Mouse (Mus musculus) neural tube, embryonic 14.5 days (tissue): ENCODE data around the gene Nek6. TPM values are rescaled to one million over a fixed set of nuclear protein-coding genes. Genes with fewer than 3 reads are reported as not detected.
A peak's percentile ranks its signal among the peaks of the same experiment; 100 is the strongest.

Experiments
- ATAC-seq: fragments of 200-750 bp; cut with Nextera tagmentation; 2 replicates; pipeline ENCODE4 v1.8.0; 2017; ENCODE audit warnings: low read depth, mild to moderate bottlenecking, moderate TSS enrichment, moderate library complexity
- H3K27ac ChIP-seq: fragments of 300-500 bp; sonication (generic); 2 replicates; pipeline ENCODE4 v1.5.1; 2014; ENCODE audit warnings: low read depth, mild to moderate bottlenecking, control low read depth, low read length, moderate library complexity, mixed read lengths
- H3K27me3 ChIP-seq: fragments of 300-500 bp; sonication (generic); 2 replicates; pipeline ENCODE4 v1.6.1; 2014; ENCODE audit warnings: low read length; ENCODE audit not compliant: control insufficient read depth, insufficient read depth
- H3K36me3 ChIP-seq: fragments of 300-500 bp; sonication (generic); 2 replicates; pipeline ENCODE4 v1.6.1; 2014; ENCODE audit warnings: low read length, mixed read lengths; ENCODE audit not compliant: control insufficient read depth, insufficient read depth
- H3K4me1 ChIP-seq: fragments of 300-500 bp; sonication (generic); 2 replicates; pipeline ENCODE4 v1.6.1; 2014; ENCODE audit warnings: low read length; ENCODE audit not compliant: control insufficient read depth, insufficient read depth
- H3K4me2 ChIP-seq: fragments of 300-500 bp; sonication (generic); 2 replicates; pipeline ENCODE4 v1.6.1; 2014; ENCODE audit warnings: mild to moderate bottlenecking, low read depth, low read length, control low read depth
- H3K4me3 ChIP-seq: fragments of 300-500 bp; sonication (generic); 2 replicates; pipeline ENCODE4 v1.5.1; 2014; ENCODE audit warnings: low read depth, low read length, control low read depth, mixed read lengths
- H3K9ac ChIP-seq: fragments of 300-500 bp; sonication (generic); replicated peaks from 2 replicates; pipeline ENCODE4 v1.6.1; 2014; ENCODE audit warnings: low read depth, mild to moderate bottlenecking, control low read depth, low read length, mixed read lengths
- H3K9me3 ChIP-seq: fragments of 300-500 bp; sonication (generic); 2 replicates; pipeline ENCODE4 v1.6.1; 2016; ENCODE audit warnings: low read length; ENCODE audit not compliant: control insufficient read depth
- WGBS: fragments of 180-500 bp; shearing (Covaris S2); extraction: QIAGEN DNeasy Blood & Tissue Kit; methylation state at CpG from one replicate; pipeline ENCODE4 v1.1.7; 2014; 5-methylcytosine and 5-hydroxymethylcytosine counted together
- polyA plus RNA-seq: library from polyadenylated mRNA; unstranded; fragments of >200 nt; fragmentation: Nextera tagmentation; extraction: Ambion mirVana; gene quantifications from 2 replicates; pipeline ENCODE4 v1.2.1, GENCODE M21; 2014

Nek6 gene
- polyA plus RNA-seq, 1 experiment from 2014 or later = 46.4 TPM

- Histone ChIP-seq H3K4me2 (no peak overlapping the region), H3K4me1 (peaks cover 8% of the 10 kb centered on the region; the same call in 1 of the 2 replicates), H3K27ac (no peak overlapping the region), H3K27me3 (no peaks in the 10 kb centered on the region), H3K4me3 (no peak overlapping the region), H3K9ac (no peak overlapping the region), H3K36me3 (no peaks in the 10 kb centered on the region), H3K9me3 (no peaks in the 10 kb centered on the region)
- peak; percentile 22; the same call in 1 of the 2 replicates for ATAC-seq
- 40% methylated on average over 6 of the region's 6 CpGs for WGBS
Observed at GRCm38 (mm10) chr2:38530955-38531381, 19.5 kb downstream of the Nek6 start.

DNA sequence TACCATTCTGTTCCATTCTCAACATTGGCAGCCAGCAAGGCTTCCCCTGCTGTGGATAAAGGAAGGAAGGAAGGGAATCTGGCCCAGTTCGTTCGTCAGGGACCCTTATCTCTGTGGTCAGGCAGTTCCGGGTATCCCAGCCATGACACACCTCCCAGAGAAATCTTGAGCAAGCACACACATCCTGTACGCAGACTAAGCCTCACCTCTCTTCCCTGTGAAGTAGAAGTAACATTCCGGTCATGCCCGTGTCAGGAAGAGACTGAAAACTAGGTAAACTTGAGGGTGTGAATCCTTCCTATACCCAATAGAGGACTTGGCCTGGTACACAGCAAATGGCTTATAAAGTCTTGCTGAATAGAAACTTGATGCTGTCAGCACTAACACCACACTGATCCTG, 21.9 kb downstream of the Nek6 start:
- H3K4me1 ChIP-seq = peaks cover 23% of the 10 kb centered on the region
- 78% methylated on average over 6 of the region's 6 CpGs for WGBS
- ATAC-seq = no peak

GRCm38 (mm10) chr2:38533767-38534166, 22.3 kb downstream of the Nek6 start:
- H3K9me3 ChIP-seq = no peaks in the 10 kb centered on the region
- H3K4me1 ChIP-seq = peaks cover 27% of the 10 kb centered on the region
- H3K4me3 ChIP-seq = no peak overlapping the region
- H3K4me2 ChIP-seq = no peak overlapping the region
- ATAC-seq = no peak
- H3K27me3 ChIP-seq = no peaks in the 10 kb centered on the region
- no peak overlapping the region for H3K9ac ChIP-seq
- H3K27ac ChIP-seq = no peak overlapping the region
- H3K36me3 ChIP-seq = no peaks in the 10 kb centered on the region
- 75% methylated on average over 6 of the region's 6 CpGs for WGBS

More for the DNA sequence above, 21.9 kb downstream of the Nek6 start:
- Histone ChIP-seq H3K27ac (no peak overlapping the region), H3K4me2 (no peak overlapping the region), H3K9me3 (no peaks in the 10 kb centered on the region), H3K36me3 (no peaks in the 10 kb centered on the region), H3K4me3 (no peak overlapping the region), H3K27me3 (no peaks in the 10 kb centered on the region), H3K9ac (no peak overlapping the region)

DNA sequence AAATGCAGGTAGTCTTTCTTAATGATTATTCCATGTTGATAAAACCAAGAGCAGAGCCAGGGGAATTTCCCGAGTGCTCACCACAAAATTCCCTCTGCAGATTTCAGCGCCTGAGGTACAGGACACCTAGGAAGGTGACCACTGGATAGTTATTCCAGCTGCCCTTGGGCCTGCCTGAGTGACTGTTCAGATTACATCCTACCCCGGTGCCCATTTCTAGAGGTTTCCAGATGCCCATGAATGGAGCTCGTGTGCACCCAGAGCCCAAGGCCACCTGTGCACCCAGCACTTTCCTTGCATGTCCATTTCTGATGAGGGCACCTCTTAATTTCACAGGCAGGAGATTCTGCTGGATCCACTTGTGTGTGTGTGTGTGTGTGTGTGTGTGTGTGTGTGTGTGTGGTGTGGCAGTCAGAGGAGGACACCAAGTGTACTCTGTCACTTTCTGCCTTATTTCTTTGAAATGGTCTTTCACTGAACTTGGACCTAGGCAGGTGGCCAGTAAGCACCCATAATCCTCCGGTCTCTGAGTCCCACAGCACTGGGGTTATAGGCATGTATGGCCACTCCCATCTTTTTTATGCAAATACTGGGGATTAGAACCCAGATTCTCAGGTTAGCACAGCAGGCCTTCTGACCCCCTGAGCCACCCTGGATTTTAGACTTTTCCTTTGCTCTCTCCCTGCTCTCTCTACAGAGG, 22.9 kb downstream of the Nek6 start:
- H3K9ac ChIP-seq = no peak overlapping the region
- 88% methylated on average over 5 of the region's 5 CpGs for WGBS
- no peak overlapping the region for H3K4me3 ChIP-seq
- H3K36me3 ChIP-seq = no peaks in the 10 kb centered on the region
- H3K27me3 ChIP-seq = no peaks in the 10 kb centered on the region
- peaks cover 29% of the 10 kb centered on the region for H3K4me1 ChIP-seq
- H3K9me3 ChIP-seq = no peaks in the 10 kb centered on the region
- H3K4me2 ChIP-seq = no peak overlapping the region
- no peak overlapping the region for H3K27ac ChIP-seq
- no peak for ATAC-seq

- 44% methylated on average over 8 of the region's 8 CpGs for WGBS
- no peak overlapping the region for H3K4me2 ChIP-seq
- H3K27ac ChIP-seq = no peak overlapping the region
- no peak for ATAC-seq
- H3K27me3 ChIP-seq = no peaks in the 10 kb centered on the region
- no peak overlapping the region for H3K4me3 ChIP-seq
- H3K9ac ChIP-seq = no peak overlapping the region
- H3K36me3 ChIP-seq = no peaks in the 10 kb centered on the region
- H3K9me3 ChIP-seq = no peaks in the 10 kb centered on the region
- H3K4me1 ChIP-seq = peaks cover 35% of the 10 kb centered on the region
Observed at GRCm38 (mm10) chr2:38535051-38535450, 23.6 kb downstream of the Nek6 start.

DNA sequence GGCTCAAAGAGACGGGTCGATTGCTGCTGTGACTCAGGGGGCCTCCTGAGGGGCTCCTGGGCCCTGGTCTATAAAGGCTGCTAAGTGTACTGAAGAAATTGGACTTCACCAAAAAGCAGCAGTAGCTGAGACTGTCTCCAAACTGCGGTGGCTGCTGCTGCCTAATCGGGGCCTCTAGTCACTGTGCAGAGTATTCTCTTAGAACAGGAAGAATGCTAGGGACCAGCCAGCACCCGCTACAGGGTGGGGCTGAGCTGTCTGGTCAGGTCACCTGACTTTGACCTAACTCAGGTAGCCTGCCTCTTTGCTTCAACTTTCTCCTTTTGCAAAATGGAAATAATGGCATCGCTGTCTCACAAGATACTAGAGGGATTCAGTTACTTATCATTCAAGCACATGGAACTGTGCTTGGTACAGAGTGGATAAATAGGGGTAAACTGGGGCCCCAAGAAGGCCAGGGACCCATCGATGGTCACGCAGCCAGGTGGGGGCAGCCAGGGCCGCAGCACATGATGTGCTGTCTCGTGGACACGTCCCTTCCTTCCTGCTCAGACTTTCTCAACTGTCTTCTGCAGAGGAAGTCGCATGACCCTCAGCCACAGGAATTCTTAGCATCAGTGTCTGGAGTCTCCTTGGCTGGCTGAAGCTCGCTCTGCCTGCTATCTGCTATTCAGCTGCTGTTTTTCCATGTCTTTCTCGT, 24.2 kb downstream of the Nek6 start:
- no peak overlapping the region for H3K9ac ChIP-seq
- H3K36me3 ChIP-seq = no peaks in the 10 kb centered on the region
- no peaks in the 10 kb centered on the region for H3K27me3 ChIP-seq
- no peak overlapping the region for H3K4me3 ChIP-seq
- H3K4me1 ChIP-seq = peaks cover 36% of the 10 kb centered on the region
- 61% methylated on average over 14 of the region's 14 CpGs for WGBS
- no peak for ATAC-seq
- 0 out of 2 replicates have a peak overlapping the region, but pooled peaks have one; percentile 22 for H3K27ac ChIP-seq
- H3K9me3 ChIP-seq = no peaks in the 10 kb centered on the region
- no peak overlapping the region for H3K4me2 ChIP-seq

GRCm38 (mm10) chr2:38536331-38536731, 24.9 kb downstream of the Nek6 start:
- H3K36me3 ChIP-seq = no peaks in the 10 kb centered on the region
- no peaks in the 10 kb centered on the region for H3K9me3 ChIP-seq
- H3K9ac ChIP-seq = no peak overlapping the region
- 58% methylated on average over 8 of the region's 8 CpGs for WGBS
- ATAC-seq = no peak
- no peak overlapping the region for H3K4me3 ChIP-seq
- no peak overlapping the region for H3K4me2 ChIP-seq
- no peak overlapping the region for H3K27ac ChIP-seq
- H3K27me3 ChIP-seq = no peaks in the 10 kb centered on the region
- H3K4me1 ChIP-seq = peaks cover 33% of the 10 kb centered on the region

- Histone ChIP-seq H3K9ac (no peak overlapping the region), H3K27me3 (no peaks in the 10 kb centered on the region), H3K4me2 (no peak overlapping the region), H3K4me3 (no peak overlapping the region), H3K9me3 (no peaks in the 10 kb centered on the region), H3K27ac (no peak overlapping the region), H3K36me3 (no peaks in the 10 kb centered on the region), H3K4me1 (peaks cover 28% of the 10 kb centered on the region)
- ATAC-seq = peak; percentile 36; the same call in 1 of the 2 replicates
- WGBS = 56% methylated on average over 9 of the region's 9 CpGs
Observed at GRCm38 (mm10) chr2:38539677-38540076, 28.2 kb downstream of the Nek6 start.

DNA sequence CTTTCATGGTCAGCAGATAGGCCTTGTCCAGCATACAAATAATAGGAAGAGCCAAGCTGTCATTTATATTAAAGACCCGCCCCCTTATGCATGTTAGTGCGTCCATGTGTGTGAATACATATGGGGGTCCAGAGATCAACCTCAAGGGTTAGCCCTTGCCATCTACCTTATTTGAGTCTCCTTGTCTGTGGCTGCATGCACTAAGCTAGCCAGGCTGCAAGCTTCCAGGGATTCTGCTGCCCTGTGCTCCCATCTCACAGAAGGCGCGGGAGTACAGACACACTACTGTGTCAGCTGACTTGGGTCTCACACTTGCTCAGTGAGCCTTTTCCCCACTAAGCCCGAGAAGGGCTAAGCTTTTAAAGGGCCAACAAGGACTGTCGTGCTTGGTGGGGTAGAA, 29.2 kb downstream of the Nek6 start:
- no peaks in the 10 kb centered on the region for H3K27me3 ChIP-seq
- WGBS = 88% methylated on average over 6 of the region's 6 CpGs
- H3K36me3 ChIP-seq = no peaks in the 10 kb centered on the region
- no peaks in the 10 kb centered on the region for H3K9me3 ChIP-seq
- no peak overlapping the region for H3K9ac ChIP-seq
- peaks cover 28% of the 10 kb centered on the region for H3K4me1 ChIP-seq
- ATAC-seq = no peak
- no peak overlapping the region for H3K4me3 ChIP-seq
- H3K27ac ChIP-seq = no peak overlapping the region
- no peak overlapping the region for H3K4me2 ChIP-seq
